Mouse (Mus musculus): ENCODE results near the gene Ubac2.

GRCm38 (mm10) chr14:121949436-121949835 is 71.0 kb downstream of the Ubac2 start:
- TF ChIP-seq CTCF (IDR thresholded peaks at IDR 0.05; ENCODE audit: borderline replicate concordance, extremely low read depth, insufficient read depth, insufficient read length): no peak
- TF ChIP-seq POLR2A (IDR thresholded peaks at IDR 0.05; ENCODE audit: borderline replicate concordance, extremely low read depth, insufficient read depth, insufficient read length, poor library complexity, severe bottlenecking): no peak

Data from brain, embryonic 14.5 days (tissue).